Mouse (Mus musculus) liver, adult 2 months (tissue): Measurements from ENCODE around the gene Rnf5. TPM values are rescaled to one million over a fixed set of nuclear protein-coding genes. Genes with fewer than 3 reads are reported as not detected.

Experiments
- DNase-seq: peaks from one replicate; pipeline ENCODE4 v3.0.0-alpha.2; 2011; ENCODE audit warnings: low read depth, low spot score; ENCODE audit errors: extremely low read depth
- H3K27ac ChIP-seq: fragments of 200-500 bp; replicated peaks from 2 replicates; pipeline ENCODE4 v1.5.1; 2012; ENCODE audit warnings: low read depth, mild to moderate bottlenecking, control low read depth, inconsistent platforms, low read length; ENCODE audit not compliant: insufficient read depth
- H3K27me3 ChIP-seq: fragments of 200-500 bp; 2 replicates; pipeline ENCODE4 v1.6.1; 2012; ENCODE audit warnings: mild to moderate bottlenecking, moderate library complexity, low read length, inconsistent platforms; ENCODE audit not compliant: control insufficient read depth, insufficient read depth
- H3K36me3 ChIP-seq: fragments of 200-500 bp; 2 replicates; pipeline ENCODE4 v1.6.1; 2012; ENCODE audit warnings: low read length, inconsistent platforms; ENCODE audit not compliant: control insufficient read depth, insufficient read depth
- H3K4me1 ChIP-seq: fragments of 200-500 bp; 2 replicates; pipeline ENCODE4 v1.6.1; 2011; ENCODE audit warnings: low read length; ENCODE audit not compliant: control insufficient read depth, insufficient read depth
- H3K4me3 ChIP-seq: fragments of 200-500 bp; 2 replicates; pipeline ENCODE4 v1.5.1; 2011; ENCODE audit warnings: low read depth, mild to moderate bottlenecking, control low read depth, low read length, moderate library complexity; ENCODE audit not compliant: insufficient read depth
- H3K79me2 ChIP-seq: fragments of 200-500 bp; 2 replicates; pipeline ENCODE4 v1.6.1; 2012; ENCODE audit warnings: inconsistent platforms, mild to moderate bottlenecking, low read length, moderate library complexity; ENCODE audit not compliant: control insufficient read depth, insufficient read depth
- H3K9ac ChIP-seq: fragments of 200-500 bp; 2 replicates; pipeline ENCODE4 v1.6.1; 2012; ENCODE audit warnings: low read depth, mild to moderate bottlenecking, control low read depth, inconsistent platforms, low read length
- CTCF ChIP-seq: fragments of 200-500 bp; IDR thresholded peaks from 2 replicates; pipeline ENCODE4 v1.5.1; 2011; ENCODE audit warnings: low read depth, low read length, control low read depth
- POLR2A ChIP-seq: fragments of 200-500 bp; IDR thresholded peaks from 2 replicates; pipeline ENCODE4 v1.6.1; 2011; ENCODE audit warnings: low read length, control low read depth; ENCODE audit not compliant: insufficient read depth; ENCODE audit errors: extremely low read depth
- WGBS: fragments of 180-500 bp; shearing (Covaris S2); methylation state at CpG from one replicate; pipeline ENCODE4 v1.1.7; 2018; 5-methylcytosine and 5-hydroxymethylcytosine counted together
- polyA plus RNA-seq: library from polyadenylated mRNA; depleted of rRNA; stranded (reverse); fragments of >200 nt; gene quantifications from 2 replicates; pipeline ENCODE4 v1.2.3, GENCODE M21; 2012; rRNA removed
- total RNA-seq: library from RNA; depleted of rRNA; stranded (reverse); fragments of >200 nt; gene quantifications from 2 replicates; pipeline ENCODE4 v1.2.3, GENCODE M21; 2014; rRNA removed

Rnf5 gene
- total RNA-seq (23.0 and 31.5 TPM in 2 replicates), polyA plus RNA-seq (155 and 182 TPM in 2 replicates)

DNA sequence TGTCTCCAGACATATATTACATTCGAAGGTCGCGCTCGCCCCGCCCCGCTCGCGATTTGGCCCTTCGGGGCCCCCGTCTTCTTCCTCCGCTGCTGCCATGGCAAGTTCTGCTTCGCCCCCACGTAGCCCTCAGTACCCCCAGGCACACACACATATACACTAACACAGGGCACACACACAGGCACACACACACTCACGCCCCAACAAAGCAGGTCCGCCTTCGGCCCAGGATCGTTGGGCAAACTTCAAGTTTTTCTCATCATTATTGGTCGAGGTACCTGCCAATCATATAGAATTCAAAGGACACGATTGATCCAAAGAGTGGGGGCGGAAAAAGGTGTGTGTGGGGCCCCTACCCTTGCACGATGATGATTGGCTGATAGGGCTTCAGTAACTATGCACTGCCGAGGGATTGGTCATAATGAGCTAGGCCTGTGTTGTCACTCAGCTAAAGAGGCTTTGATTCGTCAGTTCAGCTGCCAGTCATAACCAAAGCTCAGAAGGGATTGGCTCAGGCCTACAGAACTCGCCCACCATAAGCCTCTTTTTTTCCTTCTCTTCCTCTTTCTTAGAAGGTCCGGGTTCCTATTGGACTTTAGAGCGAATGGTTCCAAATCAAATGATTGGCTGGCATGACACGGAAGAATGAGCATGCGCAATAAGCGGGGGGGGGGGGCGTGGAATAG lies at the start of gene Rnf5:
Gene Rnf5, minus strand, starts transcription at position 316 of the 686 bp plus-strand sequence.
- H3K4me3 ChIP-seq: peak within 1 kb of the TSS; percentile 71
- peak; percentile 23; the same call in 1 of the 2 replicates for TF ChIP-seq POLR2A
- no peak for TF ChIP-seq CTCF
- WGBS: under 1% methylated on average over 30 of the region's 30 CpGs
- peak within 1 kb of the TSS; percentile 98 for H3K27ac ChIP-seq
- H3K27me3 ChIP-seq: no peaks in the 10 kb centered on the region
- H3K79me2 ChIP-seq: peaks cover 8% of the 10 kb centered on the region; the same call in 1 of the 2 replicates
- H3K36me3 ChIP-seq: no peaks in the 10 kb centered on the region
- H3K9ac ChIP-seq: peak within 1 kb of the TSS; percentile 82
- H3K4me1 ChIP-seq: peaks cover 7% of the 10 kb centered on the region; the same call in 1 of the 2 replicates
- peak; percentile 100 for DNase-seq

DNA sequence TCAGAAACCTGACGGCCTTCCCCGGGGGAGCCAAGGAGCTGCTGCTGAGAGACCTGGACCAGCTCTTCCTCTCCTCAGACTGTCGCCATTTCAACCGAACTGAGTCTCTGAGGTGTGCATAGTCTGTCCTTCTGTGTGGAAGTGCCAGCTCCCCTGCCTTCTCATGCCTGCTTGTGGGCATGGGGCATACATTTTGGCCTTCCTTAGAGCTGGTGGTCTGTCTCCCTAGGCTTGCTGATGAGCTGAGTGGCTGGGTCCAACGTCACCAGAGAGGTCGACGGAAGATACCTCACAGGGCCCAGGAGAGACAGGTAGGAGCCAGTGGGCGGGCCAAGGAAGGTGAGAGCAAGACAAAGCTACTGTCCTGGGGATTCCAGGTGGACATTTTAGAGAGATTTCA lies 49.5 kb upstream of the Rnf5 start:
- Histone ChIP-seq H3K27me3 (no peaks in the 10 kb centered on the region), H3K79me2 (no peaks in the 10 kb centered on the region), H3K36me3 (peaks cover 3% of the 10 kb centered on the region; the same call in 1 of the 2 replicates), H3K4me3 (no peak overlapping the region), H3K9ac (no peak overlapping the region), H3K4me1 (peaks cover 5% of the 10 kb centered on the region; the same call in 1 of the 2 replicates), H3K27ac (no peak overlapping the region)
- 93% methylated on average over 8 of the region's 8 CpGs for WGBS
- DNase-seq: no peak
- no peak for TF ChIP-seq POLR2A
- no peak for TF ChIP-seq CTCF

DNA sequence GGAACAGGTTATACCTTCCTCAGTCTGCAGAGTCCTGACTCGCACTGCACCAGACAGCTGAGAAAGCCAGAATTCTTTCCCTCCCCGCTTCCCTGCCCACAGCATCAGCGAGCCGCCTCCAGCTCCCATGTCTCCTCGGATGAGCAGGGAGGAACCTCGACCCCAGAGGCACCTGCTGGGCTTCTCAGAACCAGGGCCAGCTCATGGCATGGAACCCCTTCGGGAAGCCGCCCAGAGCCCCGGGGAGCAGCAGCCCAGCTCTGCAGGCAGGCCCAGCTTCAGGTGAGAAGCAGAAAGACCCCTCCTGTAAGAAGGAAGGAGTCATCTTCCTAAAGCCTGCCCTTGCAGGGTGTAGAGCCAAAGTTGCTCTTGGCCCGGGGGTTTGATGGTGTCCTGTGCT lies 49.1 kb upstream of the Rnf5 start:
- Histone ChIP-seq H3K27me3 (no peaks in the 10 kb centered on the region), H3K4me3 (no peak overlapping the region), H3K9ac (no peak overlapping the region), H3K4me1 (peaks cover 8% of the 10 kb centered on the region; the same call in 1 of the 2 replicates), H3K79me2 (no peaks in the 10 kb centered on the region), H3K36me3 (peaks cover 3% of the 10 kb centered on the region; the same call in 1 of the 2 replicates), H3K27ac (no peak overlapping the region)
- DNase-seq: no peak
- WGBS: 93% methylated on average over 10 of the region's 10 CpGs
- TF ChIP-seq CTCF (no peak), POLR2A (no peak)

DNA sequence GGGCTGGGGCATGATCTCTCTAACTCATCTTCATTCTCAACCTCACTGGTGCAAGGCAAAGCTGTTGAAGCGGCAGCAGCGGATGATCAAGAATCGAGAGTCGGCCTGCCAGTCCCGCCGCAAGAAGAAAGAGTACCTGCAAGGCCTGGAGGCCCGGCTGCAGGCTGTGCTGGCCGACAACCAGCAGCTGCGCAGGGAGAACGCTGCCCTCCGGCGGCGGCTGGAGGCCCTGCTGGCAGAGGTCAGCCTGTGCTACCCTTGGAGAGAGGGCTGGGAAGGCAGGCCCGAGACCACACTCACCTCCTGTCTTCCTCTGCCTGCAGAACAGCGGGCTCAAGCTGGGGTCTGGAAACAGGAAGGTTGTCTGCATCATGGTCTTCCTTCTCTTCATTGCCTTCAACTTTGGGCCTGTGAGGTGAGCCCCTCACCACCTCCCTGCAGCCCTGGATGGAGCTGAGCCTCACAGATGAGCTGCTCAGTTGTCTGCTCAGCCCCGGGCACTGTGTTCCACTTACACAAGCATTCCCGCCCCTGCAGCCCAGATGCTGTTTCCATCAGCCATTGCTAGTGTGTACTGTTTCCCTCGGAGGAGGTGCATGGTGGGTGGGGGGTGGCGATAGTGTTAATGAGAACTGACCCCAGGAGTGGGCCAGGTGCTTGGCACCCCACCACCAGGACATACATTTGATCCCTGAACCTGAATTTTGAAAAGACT lies 48.2 kb upstream of the Rnf5 start:
- WGBS: 62% methylated on average over 19 of the region's 19 CpGs
- Histone ChIP-seq H3K27ac (no peak overlapping the region), H3K79me2 (no peaks in the 10 kb centered on the region), H3K4me3 (no peak overlapping the region), H3K4me1 (peaks cover 6% of the 10 kb centered on the region; the same call in 1 of the 2 replicates), H3K36me3 (peaks cover 3% of the 10 kb centered on the region; the same call in 1 of the 2 replicates), H3K9ac (no peak overlapping the region), H3K27me3 (no peaks in the 10 kb centered on the region)
- DNase-seq: no peak
- TF ChIP-seq POLR2A (no peak), CTCF (peak; percentile 66)

DNA sequence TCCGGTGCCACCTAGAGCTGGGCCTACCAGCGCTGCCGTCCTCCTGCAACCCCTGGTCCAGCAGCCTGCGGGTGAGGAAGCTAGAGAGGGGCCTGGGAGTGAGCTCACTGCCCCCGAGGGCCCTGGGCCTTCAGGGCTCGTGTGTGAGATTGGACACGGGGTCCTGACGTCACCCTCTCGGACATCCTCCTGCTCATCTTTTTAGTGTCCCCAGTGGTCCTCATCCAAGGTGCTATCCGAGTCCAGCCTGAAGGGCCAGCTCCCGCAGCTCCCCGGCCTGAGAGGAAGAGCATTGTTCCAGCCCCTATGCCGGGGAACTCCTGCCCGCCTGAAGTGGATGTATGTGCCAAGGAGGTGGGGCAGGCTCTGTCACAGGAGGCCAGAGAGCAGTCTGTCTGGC lies 47.3 kb upstream of the Rnf5 start:
- peaks cover 9% of the 10 kb centered on the region for H3K4me1 ChIP-seq
- H3K9ac ChIP-seq: no peak overlapping the region
- no peaks in the 10 kb centered on the region; the same call in 1 of the 2 replicates for H3K79me2 ChIP-seq
- 96% methylated on average over 14 of the region's 14 CpGs for WGBS
- no peak overlapping the region for H3K4me3 ChIP-seq
- no peak for TF ChIP-seq POLR2A
- TF ChIP-seq CTCF: no peak
- DNase-seq: no peak
- peaks cover 3% of the 10 kb centered on the region; the same call in 1 of the 2 replicates for H3K36me3 ChIP-seq
- H3K27me3 ChIP-seq: no peaks in the 10 kb centered on the region
- no peak overlapping the region for H3K27ac ChIP-seq
